Mouse (Mus musculus): ENCODE data around the gene Dennd1a.

DNA sequence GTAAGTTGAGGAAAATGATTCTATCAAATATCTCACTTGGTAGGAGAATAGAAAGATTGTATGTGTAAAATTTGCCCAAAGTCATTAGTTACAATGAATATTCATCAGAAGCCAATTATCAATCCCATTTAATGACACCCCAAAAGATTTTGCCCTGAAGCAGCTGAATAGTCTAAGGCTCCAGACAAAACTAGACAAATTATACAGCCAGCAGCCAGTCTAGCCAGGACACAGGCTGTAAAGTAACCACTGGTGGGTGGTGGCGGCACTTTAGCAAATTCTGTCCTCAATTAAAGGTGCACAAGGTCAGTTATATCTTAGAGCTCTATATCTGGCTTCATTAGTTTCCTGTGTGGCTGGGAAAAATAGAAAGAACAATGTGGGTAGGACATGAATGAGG lies 280.0 kb downstream of the Dennd1a start:
- no peak for TF ChIP-seq POLR2A (IDR thresholded peaks at IDR 0.05; ENCODE audit: borderline replicate concordance, extremely low read depth, low read depth, low read length)
- TF ChIP-seq CTCF (IDR thresholded peaks at IDR 0.05; ENCODE audit: insufficient read depth, low read length): no peak
